Mouse (Mus musculus) forebrain, embryonic 13.5 days (tissue): Measurements from ENCODE around the gene Lmtk3. TPM values are rescaled to one million over a fixed set of nuclear protein-coding genes. Genes with fewer than 3 reads are reported as not detected.
A peak's percentile ranks its signal among the peaks of the same experiment; 100 is the strongest.

ENCODE experiments used
- ATAC-seq: fragments of 200-750 bp; cut with Nextera tagmentation; 2 replicates; pipeline ENCODE4 v1.8.0; 2017
- H3K27ac ChIP-seq: fragments of 300-500 bp; sonication (generic); 2 replicates; pipeline ENCODE4 v1.5.1; 2015; ENCODE audit warnings: inconsistent platforms, mild to moderate bottlenecking, moderate library complexity
- H3K27me3 ChIP-seq: fragments of 300-500 bp; sonication (generic); 2 replicates; pipeline ENCODE4 v1.6.1; 2015; ENCODE audit warnings: mild to moderate bottlenecking, inconsistent platforms
- H3K36me3 ChIP-seq: fragments of 300-500 bp; sonication (generic); 2 replicates; pipeline ENCODE4 v1.6.1; 2015; ENCODE audit warnings: mild to moderate bottlenecking, inconsistent platforms; ENCODE audit not compliant: poor library complexity, severe bottlenecking
- H3K4me1 ChIP-seq: fragments of 300-500 bp; sonication (generic); 2 replicates; pipeline ENCODE4 v1.6.1; 2015; ENCODE audit warnings: inconsistent platforms
- H3K4me2 ChIP-seq: fragments of 300-500 bp; sonication (generic); 2 replicates; pipeline ENCODE4 v1.6.1; 2015; ENCODE audit warnings: inconsistent platforms, mild to moderate bottlenecking, moderate library complexity
- H3K4me3 ChIP-seq: fragments of 300-500 bp; sonication (generic); 2 replicates; pipeline ENCODE4 v1.5.1; 2015; ENCODE audit warnings: mild to moderate bottlenecking, inconsistent platforms
- H3K9ac ChIP-seq: fragments of 300-500 bp; sonication (generic); 2 replicates; pipeline ENCODE4 v1.6.1; 2015; ENCODE audit warnings: mild to moderate bottlenecking, inconsistent platforms
- H3K9me3 ChIP-seq: fragments of 300-500 bp; sonication (generic); replicated peaks from 2 replicates; pipeline ENCODE4 v1.6.1; 2016; ENCODE audit warnings: inconsistent platforms
- WGBS: fragments of 180-500 bp; shearing (Covaris S2); methylation state at CpG from one replicate; pipeline ENCODE4 v1.1.7; 2015; 5-methylcytosine and 5-hydroxymethylcytosine counted together
- polyA plus RNA-seq: library from polyadenylated mRNA; unstranded; fragments of >200 nt; fragmentation: Nextera tagmentation; extraction: Ambion mirVana; gene quantifications from 2 replicates; pipeline ENCODE4 v1.2.1, GENCODE M21; 2015

The Lmtk3 gene
- polyA plus RNA-seq, 1 experiment from 2014 or later = 13.1 TPM

DNA sequence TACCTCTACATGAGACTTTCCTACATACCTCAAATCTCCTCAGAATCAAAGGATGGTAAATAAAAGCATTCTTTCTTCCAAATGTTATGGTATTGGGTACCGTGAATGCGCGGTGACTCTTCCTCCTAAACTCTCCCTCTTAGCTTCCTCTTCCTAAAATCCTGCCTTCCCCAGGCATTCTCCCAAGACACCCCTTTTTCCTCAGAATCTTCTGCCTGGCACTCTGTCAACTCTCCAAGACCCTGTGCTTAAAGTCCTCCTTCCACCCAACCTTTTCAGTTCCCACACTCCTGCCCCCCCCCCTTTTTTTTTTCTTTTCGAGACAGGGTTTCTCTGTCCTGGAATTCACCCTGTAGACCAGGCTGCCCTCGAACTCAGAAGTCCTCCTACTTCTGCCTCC is 31.3 kb downstream of the Lmtk3 start:
- peaks cover 33% of the 10 kb centered on the region for H3K4me1 ChIP-seq
- peak overlapping the region; percentile 61 for H3K4me2 ChIP-seq
- H3K4me3 ChIP-seq = peak overlapping the region; percentile 78
- WGBS = 4% methylated on average over 5 of the region's 5 CpGs
- ATAC-seq = no peak
- H3K36me3 ChIP-seq = peaks cover 31% of the 10 kb centered on the region
- H3K27ac ChIP-seq = peak overlapping the region; percentile 61
- no peaks in the 10 kb centered on the region for H3K9me3 ChIP-seq
- peaks cover 8% of the 10 kb centered on the region for H3K27me3 ChIP-seq
- peak overlapping the region; percentile 40 for H3K9ac ChIP-seq

DNA sequence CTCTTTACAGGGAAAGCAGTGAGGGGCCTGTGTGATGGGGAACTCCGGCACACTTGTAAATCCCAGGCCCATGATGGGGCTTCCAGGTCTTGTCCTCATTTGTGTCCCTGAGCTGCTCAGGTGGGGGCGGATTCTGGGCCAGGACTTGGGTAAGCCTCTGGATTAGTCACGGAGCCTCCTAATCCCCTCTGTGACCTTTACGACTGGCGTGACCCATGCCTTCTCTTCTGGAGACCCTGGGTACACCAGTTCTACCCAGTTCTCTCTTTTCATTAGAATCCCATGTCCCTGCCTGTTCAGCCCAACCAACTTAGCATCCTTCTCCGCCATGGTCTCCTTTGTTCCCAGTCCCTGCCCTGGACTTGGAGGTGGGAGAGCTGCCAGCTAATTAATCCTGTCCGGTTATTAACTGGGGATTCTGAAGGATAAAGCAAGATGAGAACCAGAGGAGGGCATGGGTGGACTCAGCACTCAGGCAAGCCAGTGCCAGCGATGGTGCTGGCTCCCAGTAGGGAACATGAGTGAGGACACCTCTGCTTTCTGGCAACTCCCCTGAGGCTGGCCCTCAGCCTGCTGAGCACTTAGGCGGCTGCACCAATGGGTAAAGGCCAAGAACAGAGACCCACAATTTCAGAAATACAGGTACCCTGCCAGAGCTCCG is 31.9 kb downstream of the Lmtk3 start:
- ATAC-seq = no peak
- H3K9ac ChIP-seq = peak overlapping the region; percentile 40; the same call in 1 of the 2 replicates
- peaks cover 33% of the 10 kb centered on the region for H3K4me1 ChIP-seq
- H3K36me3 ChIP-seq = peaks cover 25% of the 10 kb centered on the region
- H3K27ac ChIP-seq = peak overlapping the region; percentile 61
- no peak overlapping the region for H3K4me3 ChIP-seq
- H3K27me3 ChIP-seq = peaks cover 10% of the 10 kb centered on the region
- 11% methylated on average over 10 of the region's 10 CpGs for WGBS
- no peaks in the 10 kb centered on the region for H3K9me3 ChIP-seq
- H3K4me2 ChIP-seq = peak overlapping the region; percentile 61

DNA sequence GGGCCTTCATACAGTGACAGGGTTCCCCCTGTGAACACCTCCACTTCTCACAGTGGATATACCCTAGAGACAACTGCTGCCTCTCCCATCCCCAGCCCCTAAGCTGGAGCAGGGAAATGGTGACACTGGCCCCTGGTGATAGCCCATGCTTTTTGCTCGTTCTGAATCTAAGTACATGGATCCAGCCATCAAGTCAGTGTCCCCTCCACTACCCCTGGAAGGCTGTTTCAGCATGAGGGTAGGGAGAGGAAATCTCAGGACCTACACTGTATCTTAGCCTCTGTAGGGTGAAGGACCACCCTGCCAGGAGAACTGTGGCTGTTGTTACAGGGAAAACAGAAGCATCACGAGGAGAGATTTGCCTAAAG is 32.4 kb downstream of the Lmtk3 start:
- peaks cover 10% of the 10 kb centered on the region for H3K27me3 ChIP-seq
- no peak for ATAC-seq
- peaks cover 33% of the 10 kb centered on the region for H3K4me1 ChIP-seq
- H3K4me2 ChIP-seq = peak overlapping the region; percentile 61; the same call in 1 of the 2 replicates
- no peak overlapping the region for H3K9ac ChIP-seq
- 33% methylated on average over 2 of the region's 2 CpGs for WGBS
- H3K4me3 ChIP-seq = no peak overlapping the region
- H3K27ac ChIP-seq = peak overlapping the region; percentile 61; the same call in 1 of the 2 replicates
- peaks cover 20% of the 10 kb centered on the region for H3K36me3 ChIP-seq
- H3K9me3 ChIP-seq = no peaks in the 10 kb centered on the region

- H3K27ac ChIP-seq = no peak overlapping the region
- no peak overlapping the region for H3K4me3 ChIP-seq
- 8% methylated on average over 25 of the region's 25 CpGs for WGBS
- no peak for ATAC-seq
- H3K36me3 ChIP-seq = peaks cover 20% of the 10 kb centered on the region
- peaks cover 13% of the 10 kb centered on the region for H3K4me1 ChIP-seq
- no peaks in the 10 kb centered on the region for H3K9me3 ChIP-seq
- no peak overlapping the region for H3K9ac ChIP-seq
- no peak overlapping the region for H3K4me2 ChIP-seq
- peaks cover 10% of the 10 kb centered on the region for H3K27me3 ChIP-seq
These were observed 36.3 kb downstream of the Lmtk3 start for GRCm38 (mm10) chr7:45819843-45820242.

DNA sequence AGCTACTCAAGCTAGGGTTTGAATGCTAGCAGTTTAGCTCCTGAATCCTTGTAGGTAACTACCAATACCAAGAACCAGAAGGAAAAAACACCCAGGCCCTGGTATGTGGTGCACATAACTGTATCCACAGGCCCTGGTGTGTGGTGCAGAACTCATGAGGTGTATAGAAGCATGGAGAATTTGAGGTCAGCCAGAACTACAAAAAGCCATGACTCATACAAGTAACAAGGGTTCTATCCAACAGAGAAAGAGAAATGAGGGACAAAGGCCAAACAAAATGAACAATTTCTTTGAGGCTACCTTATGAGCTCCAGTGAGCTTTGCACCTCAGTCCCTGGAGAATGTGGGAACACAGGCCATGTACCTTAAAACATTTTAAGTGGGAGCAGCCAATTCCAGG is 37.4 kb downstream of the Lmtk3 start:
- Histone ChIP-seq H3K36me3 (peaks cover 31% of the 10 kb centered on the region), H3K27me3 (peaks cover 10% of the 10 kb centered on the region), H3K9me3 (no peaks in the 10 kb centered on the region), H3K9ac (no peak overlapping the region), H3K4me2 (no peak overlapping the region), H3K4me1 (peaks cover 2% of the 10 kb centered on the region; the same call in 1 of the 2 replicates), H3K4me3 (no peak overlapping the region), H3K27ac (no peak overlapping the region)
- no peak for ATAC-seq

DNA sequence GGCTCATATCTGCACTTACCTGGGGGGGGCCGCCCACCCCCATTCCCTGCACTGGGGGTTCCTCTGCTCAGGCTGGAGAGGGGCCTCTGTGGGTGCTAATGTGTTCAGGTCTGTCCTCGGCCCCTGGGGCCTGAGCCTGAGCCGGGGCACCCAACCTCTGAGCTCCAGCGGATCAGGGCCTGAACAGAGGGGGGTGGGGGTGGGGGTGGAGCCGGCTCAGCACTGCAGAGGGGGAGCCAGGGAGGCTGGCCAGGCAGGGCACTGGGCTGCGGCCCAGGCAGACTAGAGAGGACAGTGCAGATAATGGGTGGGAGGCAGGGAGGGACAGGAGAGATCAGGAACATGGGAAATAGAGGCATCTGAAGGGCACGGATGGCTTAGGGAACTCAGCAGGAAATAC is 41.1 kb downstream of the Lmtk3 start, which contains the start of gene Kcnj14:
Gene Kcnj14 (minus strand): TSS at position 185 of the 400 bp plus-strand sequence.
- H3K36me3 ChIP-seq = peaks cover 68% of the 10 kb centered on the region
- peaks cover 2% of the 10 kb centered on the region; the same call in 1 of the 2 replicates for H3K27me3 ChIP-seq
- no peak within 1 kb of the TSS for H3K4me3 ChIP-seq
- H3K9ac ChIP-seq = no peak within 1 kb of the TSS
- no peak within 1 kb of the TSS for H3K27ac ChIP-seq
- H3K9me3 ChIP-seq = no peaks in the 10 kb centered on the region
- ATAC-seq = no peak
- H3K4me1 ChIP-seq = peaks cover 1% of the 10 kb centered on the region
- WGBS = 79% methylated on average over 7 of the region's 7 CpGs
- H3K4me2 ChIP-seq = no peak within 1 kb of the TSS

- WGBS = 92% methylated on average over 7 of the region's 7 CpGs
- Histone ChIP-seq H3K4me1 (peaks cover 13% of the 10 kb centered on the region), H3K4me2 (no peak overlapping the region), H3K27ac (no peak overlapping the region), H3K27me3 (peaks cover 5% of the 10 kb centered on the region), H3K9me3 (no peaks in the 10 kb centered on the region), H3K4me3 (no peak overlapping the region), H3K9ac (no peak overlapping the region), H3K36me3 (peaks cover 70% of the 10 kb centered on the region)
- ATAC-seq = no peak
These were observed 43.1 kb downstream of the Lmtk3 start for GRCm38 (mm10) chr7:45826631-45827030.

- under 1% methylated on average over 35 of the region's 35 CpGs for WGBS
- H3K27ac ChIP-seq = peak within 1 kb of the TSS; percentile 74
- H3K9me3 ChIP-seq = no peaks in the 10 kb centered on the region
- peaks cover 29% of the 10 kb centered on the region for H3K4me1 ChIP-seq
- peaks cover 42% of the 10 kb centered on the region for H3K36me3 ChIP-seq
- H3K4me2 ChIP-seq = peak within 1 kb of the TSS; percentile 87
- peak within 1 kb of the TSS; percentile 70 for H3K9ac ChIP-seq
- peaks cover 44% of the 10 kb centered on the region for H3K27me3 ChIP-seq
- peak within 1 kb of the TSS; percentile 90 for H3K4me3 ChIP-seq
- peak; percentile 94 for ATAC-seq
These were observed 47.0 kb downstream of the Lmtk3 start, which contains the start of gene Grwd1 for GRCm38 (mm10) chr7:45830427-45831127. Gene Grwd1, minus strand, starts transcription at chr7:45830944.

GRCm38 (mm10) chr7:45831128-45831525 is 47.6 kb downstream of the Lmtk3 start:
- peaks cover 37% of the 10 kb centered on the region for H3K36me3 ChIP-seq
- peak; percentile 39 for ATAC-seq
- H3K4me3 ChIP-seq = peak overlapping the region; percentile 90
- 25% methylated on average over 5 of the region's 5 CpGs for WGBS
- H3K4me2 ChIP-seq = peak overlapping the region; percentile 87
- peaks cover 49% of the 10 kb centered on the region for H3K27me3 ChIP-seq
- H3K9me3 ChIP-seq = no peaks in the 10 kb centered on the region
- H3K4me1 ChIP-seq = peaks cover 29% of the 10 kb centered on the region
- H3K27ac ChIP-seq = 0 out of 2 replicates have a peak overlapping the region, but pooled peaks have one; percentile 74
- 0 out of 2 replicates have a peak overlapping the region, but pooled peaks have one; percentile 70 for H3K9ac ChIP-seq

GRCm38 (mm10) chr7:45832428-45832827 is 48.9 kb downstream of the Lmtk3 start:
- Histone ChIP-seq H3K4me1 (peaks cover 29% of the 10 kb centered on the region), H3K4me3 (peak overlapping the region; percentile 34), H3K36me3 (peaks cover 24% of the 10 kb centered on the region), H3K9me3 (no peaks in the 10 kb centered on the region), H3K27me3 (peaks cover 56% of the 10 kb centered on the region), H3K27ac (no peak overlapping the region), H3K9ac (no peak overlapping the region), H3K4me2 (peak overlapping the region; percentile 50)
- WGBS = 10% methylated on average over 28 of the region's 30 CpGs
- no peak for ATAC-seq

DNA sequence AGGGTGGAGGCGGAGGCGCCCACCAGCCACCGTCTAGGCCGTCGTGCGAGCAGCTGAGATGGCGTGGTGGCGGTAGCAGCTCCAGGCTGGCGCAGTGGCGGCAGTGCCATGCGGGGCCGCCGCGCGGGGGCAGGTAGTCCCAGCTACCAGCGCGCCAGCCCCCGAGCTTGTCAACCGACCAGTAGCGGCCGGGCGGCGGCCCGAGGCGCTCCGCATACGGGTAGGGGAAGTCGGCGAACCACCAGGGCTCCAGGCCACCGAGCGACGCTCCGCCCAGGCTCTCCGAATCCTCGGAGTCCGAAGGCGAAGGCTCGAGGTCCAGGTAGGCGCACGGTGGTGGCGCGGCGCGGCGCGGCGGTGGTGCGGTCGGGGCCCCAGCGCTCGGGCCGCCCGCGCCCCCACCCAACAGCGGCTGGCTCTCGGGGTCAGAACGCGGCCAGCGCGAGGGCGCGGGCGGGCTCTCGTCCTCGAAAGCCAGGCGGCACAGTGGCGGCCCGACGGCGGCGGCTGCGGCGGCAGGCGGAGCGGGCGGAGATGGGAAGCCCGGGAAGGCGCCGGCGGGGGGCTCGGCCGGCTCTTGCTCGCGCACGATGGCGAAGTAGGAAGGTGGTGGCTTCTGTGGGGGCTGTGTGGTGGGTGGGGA is 49.7 kb downstream of the Lmtk3 start:
- WGBS = under 1% methylated on average over 79 of the region's 86 CpGs
- H3K27ac ChIP-seq = no peak overlapping the region
- no peak for ATAC-seq
- H3K27me3 ChIP-seq = peaks cover 56% of the 10 kb centered on the region
- H3K4me3 ChIP-seq = peak overlapping the region; percentile 34
- H3K4me1 ChIP-seq = peaks cover 29% of the 10 kb centered on the region
- H3K9ac ChIP-seq = no peak overlapping the region; the same call in 1 of the 2 replicates
- H3K36me3 ChIP-seq = peaks cover 15% of the 10 kb centered on the region
- no peaks in the 10 kb centered on the region for H3K9me3 ChIP-seq
- peak overlapping the region; percentile 50 for H3K4me2 ChIP-seq

DNA sequence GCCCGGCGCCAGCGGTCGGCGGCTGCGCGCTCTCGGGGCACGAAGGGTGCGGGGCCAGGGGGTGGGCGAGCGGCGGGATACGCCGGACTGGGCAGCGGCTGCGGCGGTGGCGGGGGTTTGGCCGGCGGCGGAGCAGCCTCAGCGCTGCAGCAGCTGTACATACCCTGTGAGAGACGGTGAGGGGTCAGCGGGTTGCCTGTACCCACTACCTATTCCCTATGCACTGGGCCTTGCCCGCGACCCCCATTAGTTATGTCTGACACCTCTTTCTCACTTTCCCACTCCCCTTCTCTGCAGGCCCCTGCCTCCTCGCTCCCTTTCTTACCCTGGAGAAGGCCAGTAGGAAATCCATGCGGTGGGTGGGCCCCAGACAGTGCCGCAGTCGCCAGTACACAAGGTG is 50.4 kb downstream of the Lmtk3 start:
- Histone ChIP-seq H3K36me3 (peaks cover 9% of the 10 kb centered on the region), H3K27ac (no peak overlapping the region), H3K27me3 (peaks cover 56% of the 10 kb centered on the region), H3K4me2 (peak overlapping the region; percentile 50), H3K4me3 (peak overlapping the region; percentile 34), H3K9me3 (no peaks in the 10 kb centered on the region), H3K9ac (peak overlapping the region; percentile 34; the same call in 1 of the 2 replicates), H3K4me1 (peaks cover 29% of the 10 kb centered on the region)
- WGBS = 2% methylated on average over 22 of the region's 31 CpGs
- no peak for ATAC-seq
